Mouse (Mus musculus) cerebellum, adult 2 months (tissue): ENCODE data around the gene C1qtnf4. TPM values are rescaled to one million over a fixed set of nuclear protein-coding genes. Genes with fewer than 3 reads are reported as not detected.

Source experiments
- DNase-seq, 2 experiments: peaks; one replicate each; pipeline ENCODE4 v3.0.0; 2021
- H3K27ac ChIP-seq: fragments of 200-500 bp; 2 replicates; pipeline ENCODE4 v1.5.1; 2012; ENCODE audit warnings: low read length, control low read depth, inconsistent platforms; ENCODE audit not compliant: insufficient read depth
- H3K27me3 ChIP-seq: fragments of 200-500 bp; 2 replicates; pipeline ENCODE4 v1.6.1; 2012; ENCODE audit warnings: inconsistent platforms, mild to moderate bottlenecking, low read length, moderate library complexity; ENCODE audit not compliant: control insufficient read depth, insufficient read depth
- H3K4me1 ChIP-seq: fragments of 200-500 bp; 2 replicates; pipeline ENCODE4 v1.6.1; 2011; ENCODE audit warnings: low read length; ENCODE audit not compliant: control insufficient read depth, insufficient read depth
- H3K4me3 ChIP-seq: fragments of 200-500 bp; replicated peaks from 2 replicates; pipeline ENCODE3; 2011; ENCODE audit warnings: mild to moderate bottlenecking, low read depth, low read length, control low read depth; ENCODE audit not compliant: insufficient read depth
- CTCF ChIP-seq: fragments of 200-500 bp; IDR thresholded peaks from 2 replicates; pipeline ENCODE4 v1.5.1; 2011; ENCODE audit warnings: low read depth, mild to moderate bottlenecking, control low read depth, low read length, moderate library complexity, borderline replicate concordance; ENCODE audit not compliant: insufficient read depth
- POLR2A ChIP-seq: fragments of 200-500 bp; IDR thresholded peaks from 2 replicates; pipeline ENCODE4 v1.6.1; 2011; ENCODE audit warnings: low read length, control low read depth, borderline replicate concordance; ENCODE audit not compliant: insufficient read depth
- WGBS: fragments of 180-500 bp; shearing (Covaris S2); methylation state at CpG from one replicate; pipeline ENCODE4 v1.1.7; 2018; 5-methylcytosine and 5-hydroxymethylcytosine counted together
- polyA plus RNA-seq: library from polyadenylated mRNA; depleted of rRNA; stranded (reverse); fragments of >200 nt; gene quantifications from 2 replicates; pipeline ENCODE4 v1.2.3, GENCODE M21; 2012

The C1qtnf4 gene
- polyA plus RNA-seq, 1 experiment: 234 TPM

DNA sequence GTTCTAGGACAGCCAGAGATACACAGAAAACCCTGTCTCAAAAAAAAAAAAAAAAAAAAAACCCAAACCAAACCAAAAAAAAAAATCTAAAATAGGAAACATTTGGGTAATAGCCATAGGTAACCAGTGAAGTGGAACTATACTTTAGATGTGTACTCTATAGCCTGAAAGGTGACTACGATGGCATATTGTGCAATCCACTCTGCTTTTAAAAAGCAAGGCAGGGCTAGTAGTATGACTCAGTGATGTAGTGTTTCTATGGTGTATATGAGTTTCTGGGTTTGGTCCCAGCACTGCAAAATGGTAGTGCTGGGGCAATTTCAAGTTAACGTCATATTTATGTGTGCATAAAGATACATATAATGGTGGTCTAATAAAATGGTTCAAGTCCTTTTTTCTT is 21.1 kb downstream of the C1qtnf4 start:
- TF ChIP-seq CTCF (no peak), POLR2A (no peak)
- no peak for DNase-seq
- WGBS: 96% methylated on average over 2 of the region's 2 CpGs
- no peak overlapping the region for H3K27ac ChIP-seq
- no peaks in the 10 kb centered on the region for H3K27me3 ChIP-seq
- no peak overlapping the region for H3K4me3 ChIP-seq
- peaks cover 8% of the 10 kb centered on the region for H3K4me1 ChIP-seq

DNA sequence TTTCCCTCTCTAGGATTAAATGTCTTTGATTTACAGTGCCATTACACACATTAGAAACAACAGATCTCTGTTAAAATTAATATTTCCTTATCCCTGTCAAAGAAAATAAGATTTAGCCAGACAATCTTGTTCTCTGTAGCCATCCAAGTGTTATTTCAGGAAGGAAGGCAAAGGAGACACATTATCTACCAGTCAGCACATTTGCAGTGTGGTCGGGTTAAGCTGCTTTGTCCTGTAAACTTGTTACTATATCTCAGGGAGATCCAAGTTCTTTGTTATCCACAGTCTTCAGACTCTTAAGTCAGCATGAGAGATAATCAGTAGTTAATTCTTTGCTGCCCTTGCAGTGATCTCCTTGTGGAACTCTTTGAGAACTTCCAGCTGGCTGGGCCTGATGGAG is 25.2 kb downstream of the C1qtnf4 start:
- DNase-seq: no peak
- 86% methylated on average over 1 of the region's 1 CpGs for WGBS
- Histone ChIP-seq H3K27ac (no peak overlapping the region), H3K27me3 (no peaks in the 10 kb centered on the region), H3K4me1 (peaks cover 10% of the 10 kb centered on the region), H3K4me3 (no peak overlapping the region)
- TF ChIP-seq CTCF: no peak
- no peak for TF ChIP-seq POLR2A

DNA sequence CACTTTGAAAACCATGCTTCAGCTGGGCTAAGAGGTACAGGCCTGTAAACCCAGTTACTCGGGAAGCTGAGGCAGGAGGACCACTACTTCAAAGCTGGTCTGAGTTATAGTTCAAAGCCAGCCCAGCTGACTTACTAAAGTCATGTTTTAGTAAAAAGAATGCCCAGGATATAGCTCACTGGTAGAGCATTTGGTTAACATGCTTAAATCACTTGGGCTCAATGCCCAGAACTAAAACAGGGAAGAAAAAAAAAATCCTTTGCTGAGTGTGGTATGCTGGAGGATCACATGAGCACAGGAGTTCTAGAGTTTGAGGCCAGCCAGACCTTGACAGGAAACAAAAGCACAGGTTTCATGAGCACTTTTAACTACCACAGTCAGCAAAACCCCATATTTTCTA is 26.0 kb downstream of the C1qtnf4 start:
- H3K27me3 ChIP-seq: no peaks in the 10 kb centered on the region
- WGBS: 86% methylated on average over 1 of the region's 1 CpGs
- no peak for TF ChIP-seq CTCF
- no peak for TF ChIP-seq POLR2A
- DNase-seq: no peak
- peaks cover 14% of the 10 kb centered on the region; the same call in 1 of the 2 replicates for H3K4me1 ChIP-seq
- no peak overlapping the region for H3K27ac ChIP-seq
- no peak overlapping the region for H3K4me3 ChIP-seq

DNA sequence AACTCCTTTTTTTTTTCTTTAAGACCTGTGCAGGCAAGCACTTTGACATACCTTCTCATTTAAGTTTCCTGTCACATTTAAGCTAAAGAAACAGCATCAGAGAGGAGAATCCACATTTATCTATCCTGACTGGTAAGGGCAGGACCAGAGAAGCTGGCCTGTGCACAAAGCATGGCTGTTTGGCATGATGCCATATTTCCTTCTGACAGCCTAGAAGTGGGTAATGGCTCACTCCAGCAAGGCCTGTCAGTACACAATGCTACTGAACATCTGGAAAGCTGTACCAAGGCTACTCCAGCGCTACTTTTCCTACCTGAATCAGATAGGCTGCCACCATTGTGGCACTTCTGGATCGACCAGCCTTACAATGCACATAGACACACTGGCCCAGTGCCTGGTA is 28.0 kb downstream of the C1qtnf4 start:
- peaks cover 14% of the 10 kb centered on the region; the same call in 1 of the 2 replicates for H3K4me1 ChIP-seq
- 47% methylated on average over 2 of the region's 2 CpGs for WGBS
- no peak overlapping the region for H3K4me3 ChIP-seq
- TF ChIP-seq POLR2A: no peak
- no peak for TF ChIP-seq CTCF
- no peaks in the 10 kb centered on the region for H3K27me3 ChIP-seq
- no peak overlapping the region for H3K27ac ChIP-seq
- DNase-seq: peak; percentile 46 to 54

DNA sequence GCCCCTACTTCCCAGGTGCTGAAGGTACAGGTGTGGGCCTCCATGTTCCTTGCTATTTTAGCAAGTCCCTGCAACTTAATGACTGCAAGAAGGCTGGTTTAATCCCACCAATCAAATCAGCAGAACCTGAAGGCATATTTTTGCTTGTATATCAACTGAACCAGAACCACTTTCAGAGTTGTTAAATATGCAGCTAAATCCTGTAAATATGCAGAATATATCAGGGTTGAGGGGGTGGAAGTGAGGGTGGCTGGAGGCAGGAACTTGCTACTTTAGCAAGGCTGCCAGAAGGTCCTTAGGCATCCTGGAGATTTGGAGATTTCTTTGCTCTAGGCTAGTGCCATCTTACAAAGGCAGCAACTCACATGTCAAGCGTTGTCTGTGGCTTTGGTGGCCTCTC is 29.9 kb downstream of the C1qtnf4 start:
- H3K27me3 ChIP-seq: no peaks in the 10 kb centered on the region
- H3K27ac ChIP-seq: no peak overlapping the region
- no peak for TF ChIP-seq POLR2A
- TF ChIP-seq CTCF: no peak
- peaks cover 14% of the 10 kb centered on the region; the same call in 1 of the 2 replicates for H3K4me1 ChIP-seq
- no peak for DNase-seq
- WGBS: 58% methylated on average over 1 of the region's 1 CpGs
- no peak overlapping the region for H3K4me3 ChIP-seq

DNA sequence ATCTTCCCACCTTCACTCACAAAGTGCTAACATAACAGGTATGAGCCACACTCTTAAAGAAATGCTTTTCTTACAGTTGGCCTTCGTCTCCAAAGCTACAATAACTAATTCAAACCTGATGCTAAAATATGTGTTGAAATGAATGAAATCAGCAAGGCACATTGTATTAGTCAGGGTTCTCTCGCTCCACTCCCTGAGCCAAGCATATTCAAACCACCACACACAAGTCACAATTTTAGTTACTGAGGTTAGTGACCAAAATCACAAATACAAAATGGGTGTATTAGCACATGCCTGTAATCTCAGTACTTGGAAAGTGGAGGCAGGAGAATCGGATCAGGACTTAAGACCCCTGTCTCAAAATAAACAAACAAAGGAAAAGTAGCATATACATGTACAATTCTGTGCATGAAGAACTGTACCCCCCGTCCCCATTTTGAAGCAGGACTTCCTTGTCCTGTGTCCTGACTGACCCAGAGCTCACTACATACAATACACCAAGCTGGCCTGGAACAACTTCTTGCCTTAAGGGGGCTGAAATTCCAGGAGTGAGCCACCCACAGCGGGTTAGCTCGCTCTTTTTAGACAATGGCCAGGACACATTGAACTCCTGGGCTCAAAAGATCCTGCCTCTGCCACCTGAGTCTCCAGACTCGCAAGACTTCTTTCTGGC is 31.0 kb downstream of the C1qtnf4 start:
- peak overlapping the region; percentile 98 for H3K27ac ChIP-seq
- peak overlapping the region; percentile 95 for H3K4me3 ChIP-seq
- no peaks in the 10 kb centered on the region for H3K27me3 ChIP-seq
- TF ChIP-seq POLR2A (no peak), CTCF (no peak)
- 14% methylated on average over 7 of the region's 7 CpGs for WGBS
- H3K4me1 ChIP-seq: peaks cover 14% of the 10 kb centered on the region; the same call in 1 of the 2 replicates
- DNase-seq: no peak

DNA sequence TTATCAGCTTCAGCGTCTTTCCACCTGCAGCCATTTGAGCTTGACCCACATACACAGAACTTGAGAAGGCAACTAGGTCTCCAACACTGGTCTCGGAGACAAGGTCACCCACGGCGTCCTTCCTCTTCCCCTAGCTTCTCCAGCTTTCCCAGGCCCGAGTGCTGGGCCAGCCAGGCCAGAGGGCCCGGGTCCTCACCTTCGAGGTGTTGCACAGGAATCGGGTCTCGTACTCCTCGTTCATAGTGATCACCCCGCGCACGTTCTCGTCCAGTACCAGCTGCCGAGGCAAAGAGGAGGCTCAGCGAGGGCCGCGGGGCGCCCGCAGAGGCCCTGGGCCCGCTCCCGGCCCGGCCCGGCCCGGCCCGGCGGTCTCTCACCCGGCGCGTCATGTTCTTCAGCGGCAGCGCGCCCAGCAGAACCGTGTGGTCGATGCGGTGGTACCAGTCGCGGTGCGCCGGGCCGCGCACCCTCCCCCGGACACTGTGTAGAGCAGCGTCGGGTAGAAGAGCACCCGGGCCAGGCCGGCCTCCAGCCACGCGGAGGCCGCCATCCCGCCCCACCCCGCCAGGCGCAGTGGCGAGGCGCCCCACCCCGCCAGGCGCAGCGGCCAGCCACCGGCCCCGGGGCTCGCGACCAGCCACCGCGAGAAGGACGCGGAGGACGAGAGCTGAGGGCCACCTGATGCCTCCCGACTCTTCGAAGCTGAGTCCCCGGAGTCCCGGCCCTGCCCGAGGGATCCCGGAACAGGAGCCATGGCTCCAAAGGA is 31.8 kb downstream of the C1qtnf4 start:
- Histone ChIP-seq H3K27ac (peak overlapping the region; percentile 98), H3K4me1 (peaks cover 14% of the 10 kb centered on the region; the same call in 1 of the 2 replicates), H3K4me3 (peak overlapping the region; percentile 95), H3K27me3 (no peaks in the 10 kb centered on the region)
- peak; percentile 76 to 83 for DNase-seq
- TF ChIP-seq CTCF: no peak
- no peak; the same call in 1 of the 2 replicates for TF ChIP-seq POLR2A
- under 1% methylated on average over 69 of the region's 73 CpGs for WGBS

DNA sequence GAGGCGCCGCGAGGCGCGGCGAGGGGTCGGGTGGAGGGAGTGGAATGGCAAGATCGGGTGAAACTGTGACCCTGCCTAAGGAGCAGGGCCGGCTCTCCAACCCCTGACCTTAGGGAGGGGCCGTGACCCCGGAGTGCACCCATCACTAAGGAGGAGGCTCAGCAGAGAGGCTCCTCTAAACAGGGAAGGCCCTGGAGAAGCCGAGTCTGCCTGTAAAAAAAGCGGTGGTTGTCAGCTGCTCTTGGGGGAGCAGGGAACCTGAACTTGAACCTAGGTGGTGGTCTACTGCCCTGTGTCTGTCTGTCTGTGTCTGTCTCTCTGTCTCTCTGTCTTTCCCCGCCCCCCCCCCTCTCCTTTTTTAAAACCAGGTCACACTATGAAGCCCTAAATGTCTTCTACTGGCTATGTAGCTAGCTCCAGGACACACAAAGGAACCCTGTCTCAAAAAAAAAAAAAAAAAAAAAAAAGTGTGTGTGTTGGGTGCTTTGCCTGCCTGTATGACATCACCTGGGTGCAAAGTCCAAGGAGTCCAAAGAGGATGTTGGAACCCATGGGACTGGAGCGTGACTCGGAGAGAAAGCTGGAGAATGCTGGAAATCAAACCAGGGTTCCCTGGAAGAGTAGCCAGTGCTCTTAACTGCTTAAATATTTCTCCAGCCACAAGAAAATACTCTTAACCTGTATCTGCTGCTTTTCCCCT is 32.5 kb downstream of the C1qtnf4 start:
- peak in 1 of 2 experiments; percentile 33 for DNase-seq
- peaks cover 14% of the 10 kb centered on the region; the same call in 1 of the 2 replicates for H3K4me1 ChIP-seq
- H3K4me3 ChIP-seq: peak overlapping the region; percentile 95
- TF ChIP-seq CTCF (no peak), POLR2A (no peak)
- 2% methylated on average over 16 of the region's 16 CpGs for WGBS
- H3K27me3 ChIP-seq: no peaks in the 10 kb centered on the region
- H3K27ac ChIP-seq: peak overlapping the region; percentile 98
